Mouse (Mus musculus) embryonic fibroblast, embryonic 13.5 days (primary cell): ENCODE data around the gene Myh7.

Experiments used
- CTCF ChIP-seq: IDR thresholded peaks from 2 replicates; pipeline ENCODE4 v1.5.1; 2011; ENCODE audit warnings: mild to moderate bottlenecking, control low read depth, low read length, moderate library complexity, borderline replicate concordance; ENCODE audit not compliant: insufficient read depth
- POLR2A ChIP-seq: IDR thresholded peaks from 2 replicates; pipeline ENCODE4 v1.6.1; 2011; ENCODE audit warnings: low read depth, mild to moderate bottlenecking, control low read depth, low read length, moderate library complexity

DNA sequence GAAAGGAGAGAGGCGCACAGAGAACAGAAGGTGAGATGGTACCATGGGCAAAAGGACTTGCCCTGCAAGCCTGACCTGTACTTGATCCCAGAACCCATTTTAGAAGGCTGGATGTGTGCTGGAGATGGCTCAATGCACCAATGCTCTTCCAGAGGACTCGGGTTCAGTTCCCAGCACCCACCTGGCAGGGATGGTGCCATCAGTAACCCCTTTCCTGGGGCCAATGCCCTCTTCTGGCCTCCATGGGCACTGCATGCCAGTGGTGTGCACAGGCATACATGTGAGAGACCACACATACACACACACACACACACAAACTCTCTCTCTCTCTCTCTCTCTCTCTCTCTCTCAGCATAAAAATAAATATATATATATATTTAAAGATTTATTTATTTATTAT, 7.0 kb upstream of the Myh7 start:
- no peak for TF ChIP-seq POLR2A
- no peak for TF ChIP-seq CTCF
